Mouse (Mus musculus) spleen, postnatal 36 days (tissue): ENCODE measurements at regions not wholly inside any gene's neighbourhood (a gene's known extent, or its start where the extent isn't known, plus 50 kb on each side); places are given as distances from the start of the nearest gene placed in this dataset.

Experiments used
- DNase-seq, 2 experiments: peaks; one replicate each; pipeline ENCODE4 v3.0.0; 2022; ENCODE audit warnings: low spot score in 2 of 2, mixed read lengths in 1 of 2

GRCm38 (mm10) chr13:25899871-25900270 is 629.6 kb upstream of the Nrsn1 start:
- DNase-seq, result no peak

GRCm38 (mm10) chr13:25893150-25893549 is 622.8 kb upstream of the Nrsn1 start:
- DNase-seq, result no peak

GRCm38 (mm10) chr13:25882818-25883217 is 612.5 kb upstream of the Nrsn1 start:
- no peak for DNase-seq

GRCm38 (mm10) chr13:25868923-25869322 is 598.6 kb upstream of the Nrsn1 start:
- no peak for DNase-seq

- DNase-seq, result no peak
Observed at GRCm38 (mm10) chr13:25858207-25858606, 587.9 kb upstream of the Nrsn1 start.

GRCm38 (mm10) chr13:25857569-25857968 is 587.3 kb upstream of the Nrsn1 start:
- no peak for DNase-seq

GRCm38 (mm10) chr13:25857096-25857495 is 586.8 kb upstream of the Nrsn1 start:
- no peak for DNase-seq

GRCm38 (mm10) chr13:25856549-25856948 is 586.2 kb upstream of the Nrsn1 start:
- DNase-seq, result no peak

GRCm38 (mm10) chr13:25848156-25848555 is 577.9 kb upstream of the Nrsn1 start:
- no peak for DNase-seq

- no peak for DNase-seq
Observed at GRCm38 (mm10) chr13:25838237-25838636, 567.9 kb upstream of the Nrsn1 start.

GRCm38 (mm10) chr13:25829146-25829924 is 559.0 kb upstream of the Nrsn1 start:
- no peak for DNase-seq

- DNase-seq, result no peak
Observed at GRCm38 (mm10) chr13:25808564-25809253, 538.4 kb upstream of the Nrsn1 start.

- no peak for DNase-seq
Observed at GRCm38 (mm10) chr13:25793216-25793803, 523.0 kb upstream of the Nrsn1 start.

GRCm38 (mm10) chr13:25781161-25781560 is 510.9 kb upstream of the Nrsn1 start:
- no peak for DNase-seq

- DNase-seq, result peak in 1 of 2 experiments; percentile 3
Observed at GRCm38 (mm10) chr13:25777706-25778105, 507.4 kb upstream of the Nrsn1 start.

GRCm38 (mm10) chr13:25774586-25775182 is 504.4 kb upstream of the Nrsn1 start:
- no peak for DNase-seq

GRCm38 (mm10) chr13:25754515-25755105 is 484.3 kb upstream of the Nrsn1 start:
- no peak for DNase-seq

GRCm38 (mm10) chr13:25751409-25751777 is 481.1 kb upstream of the Nrsn1 start:
- no peak for DNase-seq

- DNase-seq, result no peak
Observed at GRCm38 (mm10) chr13:25750460-25751408, 480.4 kb upstream of the Nrsn1 start.

- DNase-seq, result no peak
Observed at GRCm38 (mm10) chr13:25738601-25739000, 468.3 kb upstream of the Nrsn1 start.

GRCm38 (mm10) chr13:25729327-25729892 is 459.1 kb upstream of the Nrsn1 start:
- DNase-seq, result no peak
